23 mouse cellular contexts compared by ENCODE assay signal in genomic region chr1:40233621-40234020, GRCm38 (mm10). TPM values are rescaled to one million over a fixed set of nuclear protein-coding genes. Genes with fewer than 3 reads are reported as not detected.
DNase-seq lines count a peak whose midpoint lies in the region; ATAC-seq and TF ChIP-seq lines count a peak whose summit lies in the region.
"Had no signal": no experiment of that assay in that cellular context is flagged by ENCODE, and none has a peak within 500 bp of the region (broad histone marks: within the 10 kb centered on the region; RNA-seq: fewer than 3 reads in every experiment).

No protein-coding gene starts in this region.

- TF ChIP-seq CTCF in liver, adult 2 months (IDR thresholded peaks at IDR 0.05; ENCODE audit: low read depth, low read length) = no peak

- H3K79me2 ChIP-seq in liver, adult 2 months (ENCODE audit: control insufficient read depth, insufficient read depth, low read length) = peaks cover 46% of the 10 kb centered on the region

- H3K9me3 ChIP-seq in heart, embryonic 16.5 days (replicated peaks; ENCODE audit: control insufficient read depth, low read length) = no peaks in the 10 kb centered on the region
- H3K9me3 ChIP-seq in limb, embryonic 10.5 days (replicated peaks) = no peaks in the 10 kb centered on the region
- no peaks in the 10 kb centered on the region for H3K9me3 ChIP-seq in forebrain, embryonic 16.5 days (ENCODE audit: control insufficient read depth, low read length)
- H3K9me3 ChIP-seq: forebrain, embryonic 13.5 days; hindbrain, embryonic 15.5 days; midbrain, embryonic 10.5 days; neural tube, embryonic 13.5 days had no signal

- H3K4me2 ChIP-seq in heart, embryonic 16.5 days (ENCODE audit: low read depth, low read length) = no peak overlapping the region
- no peak overlapping the region for H3K4me2 ChIP-seq in forebrain, embryonic 16.5 days (ENCODE audit: low read length)
- H3K4me2 ChIP-seq: forebrain, embryonic 13.5 days; hindbrain, embryonic 15.5 days; neural tube, embryonic 13.5 days had no signal

- no peak overlapping the region for H3K4me3 ChIP-seq in heart, embryonic 16.5 days (ENCODE audit: low read length)
- H3K4me3 ChIP-seq in liver, adult 2 months (ENCODE audit: insufficient read depth, low read depth, low read length) = no peak overlapping the region
- H3K4me3 ChIP-seq in limb, embryonic 10.5 days = no peak overlapping the region
- H3K4me3 ChIP-seq in forebrain, embryonic 16.5 days (replicated peaks; ENCODE audit: low read length) = no peak overlapping the region
- H3K4me3 ChIP-seq: forebrain, embryonic 13.5 days; hindbrain, embryonic 15.5 days; midbrain, embryonic 10.5 days; neural tube, embryonic 13.5 days had no signal

- no peak for TF ChIP-seq POLR2A in liver, adult 2 months (IDR thresholded peaks at IDR 0.05; ENCODE audit: extremely low read depth, insufficient read depth, low read length)

- H3K9ac ChIP-seq in heart, embryonic 16.5 days (ENCODE audit: low read length) = no peak overlapping the region
- H3K9ac ChIP-seq in liver, adult 2 months (ENCODE audit: low read depth, low read length) = no peak overlapping the region
- no peak overlapping the region for H3K9ac ChIP-seq in forebrain, embryonic 16.5 days (replicated peaks; ENCODE audit: low read depth, low read length)
- H3K9ac ChIP-seq: forebrain, embryonic 13.5 days; hindbrain, embryonic 15.5 days; neural tube, embryonic 13.5 days had no signal

- no peaks in the 10 kb centered on the region for H3K27me3 ChIP-seq in heart, embryonic 16.5 days (ENCODE audit: control insufficient read depth, insufficient read depth, low read length)
- no peaks in the 10 kb centered on the region for H3K27me3 ChIP-seq in liver, adult 2 months (ENCODE audit: control insufficient read depth, insufficient read depth, low read length)
- H3K27me3 ChIP-seq in limb, embryonic 10.5 days (ENCODE audit: low read depth, poor library complexity, severe bottlenecking) = no peaks in the 10 kb centered on the region
- H3K27me3 ChIP-seq in forebrain, embryonic 16.5 days (replicated peaks; ENCODE audit: control insufficient read depth, insufficient read depth, low read length) = no peaks in the 10 kb centered on the region
- H3K27me3 ChIP-seq: forebrain, embryonic 13.5 days; hindbrain, embryonic 15.5 days; neural tube, embryonic 13.5 days; Patski had no signal

- H3K27ac ChIP-seq in heart, embryonic 16.5 days (ENCODE audit: low read length) = peak overlapping the region; percentile 57
- H3K27ac ChIP-seq in liver, adult 2 months (replicated peaks; ENCODE audit: insufficient read depth, low read depth, low read length) = peak overlapping the region; percentile 44; the same call in 1 of the 2 replicates
- H3K27ac ChIP-seq in limb, embryonic 10.5 days = peak overlapping the region; percentile 26; the same call in 1 of the 2 replicates
- no peak overlapping the region for H3K27ac ChIP-seq in forebrain, embryonic 16.5 days (ENCODE audit: low read length)
- H3K27ac ChIP-seq: forebrain, embryonic 13.5 days; hindbrain, embryonic 15.5 days; midbrain, embryonic 10.5 days; neural tube, embryonic 13.5 days had no signal

- no peak for DNase-seq in heart, postnatal 4 days
- DNase-seq in liver, adult 2 months (ENCODE audit: extremely low read depth, low read depth, low spot score) = no peak
- DNase-seq in liver (no peak), 3134 (ENCODE audit: extremely low read depth, insufficient read length, low spot score) (peak; percentile 48)
- DNase-seq in limb, embryonic 10.5 days (ENCODE audit: low spot score) = no peak
- DNase-seq in gastrocnemius, postnatal 25 days = no peak
- DNase-seq: adrenal gland, postnatal 14 days; B cell, adult 2 months; cerebellum, adult 11-12 months; cerebellum, postnatal 36 days; left cerebral cortex, postnatal 4 days; lung, postnatal 14 days; right cerebral cortex, postnatal 4 days; thymus, adult 18-20 months had no signal

- ATAC-seq in heart, embryonic 16.5 days (replicated peaks; ENCODE audit: extremely low read depth, insufficient read depth, low FRiP score) = no peak
- ATAC-seq in forebrain, embryonic 16.5 days = no peak
- ATAC-seq: activated CD4-positive, CD25-positive, alpha-beta regulatory T cell, adult 4 months; forebrain, embryonic 13.5 days; Patski had no signal

- no peaks in the 10 kb centered on the region for H3K36me3 ChIP-seq in heart, embryonic 16.5 days (ENCODE audit: control insufficient read depth, insufficient read depth)
- peaks cover 28% of the 10 kb centered on the region for H3K36me3 ChIP-seq in liver, adult 2 months (ENCODE audit: control insufficient read depth, insufficient read depth, low read length)
- no peaks in the 10 kb centered on the region for H3K36me3 ChIP-seq in limb, embryonic 10.5 days
- no peaks in the 10 kb centered on the region for H3K36me3 ChIP-seq in forebrain, embryonic 16.5 days (ENCODE audit: control insufficient read depth, insufficient read depth)
- H3K36me3 ChIP-seq: hindbrain, embryonic 15.5 days; midbrain, embryonic 10.5 days; neural tube, embryonic 13.5 days had no signal

- H3K4me1 ChIP-seq in heart, embryonic 16.5 days (ENCODE audit: control insufficient read depth, insufficient read depth, low read length) = peaks cover 16% of the 10 kb centered on the region
- peaks cover 50% of the 10 kb centered on the region for H3K4me1 ChIP-seq in liver, adult 2 months (ENCODE audit: control insufficient read depth, insufficient read depth, low read length)
- peaks cover 23% of the 10 kb centered on the region for H3K4me1 ChIP-seq in limb, embryonic 10.5 days
- H3K4me1 ChIP-seq in forebrain, embryonic 16.5 days (replicated peaks; ENCODE audit: control insufficient read depth, insufficient read depth, low read length) = no peaks in the 10 kb centered on the region
- H3K4me1 ChIP-seq: forebrain, embryonic 13.5 days; hindbrain, embryonic 15.5 days; midbrain, embryonic 10.5 days had no signal

- WGBS in heart, embryonic 16.5 days = 67% methylated on average over 3 of the region's 3 CpGs
- WGBS in liver, adult 2 months = 87% methylated on average over 3 of the region's 3 CpGs
- WGBS in limb, embryonic 10.5 days = 86% methylated on average over 3 of the region's 3 CpGs
- WGBS in forebrain, embryonic 16.5 days = 88% methylated on average over 3 of the region's 3 CpGs

RNA-seq across cellular contexts. Expression of gene Il1r1, which starts 8.7 kb away (rescaled TPM):
- polyA plus RNA-seq in heart, embryonic 16.5 days (2015; fragmentation: Nextera tagmentation; extraction: Ambion mirVana) = 7.8 and 8.1 TPM in 2 replicates
- 1 to 10 TPM; 9.8 TPM for total RNA-seq in heart, postnatal 4 days (2021)
- 9.4 and 16.0 TPM in 2 replicates for total RNA-seq in liver, adult 2 months (2014; rRNA removed)
- 2.0 and 5.5 TPM in 2 replicates for polyA plus RNA-seq in liver, adult 2 months (2012; rRNA removed)
- polyA plus RNA-seq in limb, embryonic 10.5 days (2016; fragmentation: Nextera tagmentation; extraction: Ambion mirVana) = 0.51 and 0.60 TPM in 2 replicates
- total RNA-seq in gastrocnemius, postnatal 25 days (2021) = 1 to 10 TPM; 1.8 to 2.3 TPM
- polyA plus RNA-seq in forebrain, embryonic 16.5 days (2015; fragmentation: Nextera tagmentation; extraction: Ambion mirVana) = 0.44 and 0.98 TPM in 2 replicates
- total RNA-seq: monocyte, adult 5-6 weeks had no signal
